Mouse (Mus musculus) embryonic fibroblast, embryonic 13.5 days (primary cell): ENCODE data around the gene Xpo5. TPM values are rescaled to one million over a fixed set of nuclear protein-coding genes. Genes with fewer than 3 reads are reported as not detected.

ENCODE experiments used
- H3K27ac ChIP-seq: 2 replicates; pipeline ENCODE4 v1.5.1; 2012; ENCODE audit warnings: low read length, control low read depth, inconsistent platforms; ENCODE audit not compliant: insufficient read depth
- H3K4me1 ChIP-seq: 2 replicates; pipeline ENCODE4 v1.6.1; 2011; ENCODE audit warnings: low read length; ENCODE audit not compliant: control insufficient read depth, insufficient read depth
- H3K4me3 ChIP-seq: 2 replicates; pipeline ENCODE4 v1.5.1; 2011; ENCODE audit warnings: mild to moderate bottlenecking, control low read depth, low read length; ENCODE audit not compliant: insufficient read depth
- CTCF ChIP-seq: IDR thresholded peaks from 2 replicates; pipeline ENCODE4 v1.5.1; 2011; ENCODE audit warnings: mild to moderate bottlenecking, control low read depth, low read length, moderate library complexity, borderline replicate concordance; ENCODE audit not compliant: insufficient read depth
- POLR2A ChIP-seq: IDR thresholded peaks from 2 replicates; pipeline ENCODE4 v1.6.1; 2011; ENCODE audit warnings: low read depth, mild to moderate bottlenecking, control low read depth, low read length, moderate library complexity
- polyA plus RNA-seq: library from polyadenylated mRNA; stranded (reverse); fragments of >200 nt; gene quantifications from 2 replicates; pipeline ENCODE4 v1.2.4, GENCODE M21; 2011; ENCODE audit warnings: low read depth; ENCODE audit not compliant: missing spikeins, insufficient read length

Gene Xpo5
- polyA plus RNA-seq, 1 experiment, result 55.2 TPM

- H3K4me3 ChIP-seq, result no peak overlapping the region
- no peaks in the 10 kb centered on the region for H3K4me1 ChIP-seq
- TF ChIP-seq CTCF (no peak), POLR2A (no peak)
- H3K27ac ChIP-seq, result no peak overlapping the region
Measured at GRCm38 (mm10) chr17:46162551-46162950, 40.0 kb upstream of the Xpo5 start.

- H3K4me3 ChIP-seq, result no peak overlapping the region
- TF ChIP-seq CTCF (no peak), POLR2A (no peak)
- 0 out of 2 replicates have a peak overlapping the region, but pooled peaks have one; percentile 19 for H3K27ac ChIP-seq
- H3K4me1 ChIP-seq, result no peaks in the 10 kb centered on the region
Measured at GRCm38 (mm10) chr17:46162951-46163421, 39.6 kb upstream of the Xpo5 start.

GRCm38 (mm10) chr17:46164301-46164700, 38.3 kb upstream of the Xpo5 start:
- no peak overlapping the region for H3K4me3 ChIP-seq
- H3K4me1 ChIP-seq, result no peaks in the 10 kb centered on the region
- TF ChIP-seq POLR2A, result no peak
- no peak for TF ChIP-seq CTCF
- H3K27ac ChIP-seq, result no peak overlapping the region

- Histone ChIP-seq H3K4me3 (no peak overlapping the region), H3K4me1 (no peaks in the 10 kb centered on the region), H3K27ac (no peak overlapping the region)
- no peak for TF ChIP-seq CTCF
- no peak for TF ChIP-seq POLR2A
Measured at GRCm38 (mm10) chr17:46164791-46165190, 37.8 kb upstream of the Xpo5 start.

GRCm38 (mm10) chr17:46165460-46165859, 37.1 kb upstream of the Xpo5 start:
- H3K4me3 ChIP-seq, result no peak overlapping the region
- no peak overlapping the region for H3K27ac ChIP-seq
- no peaks in the 10 kb centered on the region for H3K4me1 ChIP-seq
- no peak for TF ChIP-seq POLR2A
- no peak for TF ChIP-seq CTCF

DNA sequence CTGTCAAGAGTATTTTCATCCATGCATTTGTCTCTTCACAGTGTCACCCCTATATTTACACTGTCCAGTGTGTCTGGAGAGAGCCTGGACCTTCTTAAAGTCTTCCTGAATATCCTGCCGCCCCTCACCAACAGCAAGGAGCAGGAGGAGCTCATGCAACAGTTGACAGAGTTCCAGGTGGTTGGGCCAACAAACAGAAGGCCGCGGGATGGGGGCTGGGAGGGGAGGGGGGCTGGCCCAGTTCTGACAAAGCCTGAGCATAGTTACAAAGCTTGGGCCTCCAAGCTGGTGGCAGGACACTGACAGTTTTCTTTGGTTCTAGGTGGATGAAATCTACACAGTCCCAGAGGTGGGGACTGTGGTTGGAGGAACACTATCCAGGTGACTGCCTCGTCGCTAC, 36.3 kb upstream of the Xpo5 start:
- no peak overlapping the region for H3K4me3 ChIP-seq
- TF ChIP-seq CTCF, result no peak
- no peak for TF ChIP-seq POLR2A
- H3K4me1 ChIP-seq, result no peaks in the 10 kb centered on the region
- H3K27ac ChIP-seq, result no peak overlapping the region

DNA sequence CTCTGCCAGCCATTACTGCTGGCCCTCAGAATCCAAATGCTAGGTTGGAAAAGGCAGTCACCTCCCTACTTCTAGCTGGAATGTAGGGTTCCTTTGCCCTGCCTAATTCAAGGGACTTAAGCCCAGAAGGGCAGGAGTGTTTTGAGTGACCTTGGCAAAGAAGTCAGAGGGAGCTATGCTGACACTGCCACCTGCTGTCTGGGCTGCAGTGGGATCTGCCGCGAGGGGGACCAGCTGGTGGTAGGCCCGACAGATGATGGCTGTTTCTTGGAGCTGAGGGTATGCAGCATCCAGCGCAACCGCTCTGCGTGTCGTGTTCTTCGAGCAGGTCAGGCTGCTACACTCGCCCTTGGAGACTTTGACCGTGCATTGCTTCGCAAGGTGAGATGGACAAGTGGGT, 35.6 kb upstream of the Xpo5 start:
- Histone ChIP-seq H3K4me3 (no peak overlapping the region), H3K27ac (no peak overlapping the region), H3K4me1 (no peaks in the 10 kb centered on the region)
- TF ChIP-seq POLR2A, result no peak
- peak; percentile 32; the same call in 1 of the 2 replicates for TF ChIP-seq CTCF

DNA sequence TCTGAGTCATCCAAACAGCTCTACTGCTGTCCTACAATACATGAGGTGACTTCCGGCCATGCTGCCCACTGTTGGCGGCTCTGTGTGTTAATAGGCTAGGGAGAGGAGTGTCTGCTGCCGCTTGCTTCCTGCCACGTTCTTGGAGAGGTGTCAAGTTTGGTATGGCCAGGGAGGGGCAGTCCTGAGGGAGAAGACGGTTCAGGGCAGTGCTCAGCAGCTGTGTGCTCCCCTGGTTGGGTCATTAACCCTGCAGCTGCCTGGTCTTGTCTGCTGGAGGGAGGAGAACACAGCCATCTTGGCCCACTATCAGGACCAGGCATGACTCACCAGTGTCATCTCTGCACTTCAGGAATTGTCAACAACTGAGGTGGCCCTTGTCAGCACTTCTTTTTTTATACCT, 34.3 kb upstream of the Xpo5 start:
- Histone ChIP-seq H3K4me3 (no peak overlapping the region), H3K4me1 (no peaks in the 10 kb centered on the region), H3K27ac (no peak overlapping the region)
- TF ChIP-seq CTCF, result no peak
- TF ChIP-seq POLR2A, result no peak

GRCm38 (mm10) chr17:46168768-46169167, 33.8 kb upstream of the Xpo5 start:
- H3K4me3 ChIP-seq, result no peak overlapping the region
- no peaks in the 10 kb centered on the region for H3K4me1 ChIP-seq
- TF ChIP-seq CTCF (no peak), POLR2A (no peak)
- no peak overlapping the region for H3K27ac ChIP-seq

DNA sequence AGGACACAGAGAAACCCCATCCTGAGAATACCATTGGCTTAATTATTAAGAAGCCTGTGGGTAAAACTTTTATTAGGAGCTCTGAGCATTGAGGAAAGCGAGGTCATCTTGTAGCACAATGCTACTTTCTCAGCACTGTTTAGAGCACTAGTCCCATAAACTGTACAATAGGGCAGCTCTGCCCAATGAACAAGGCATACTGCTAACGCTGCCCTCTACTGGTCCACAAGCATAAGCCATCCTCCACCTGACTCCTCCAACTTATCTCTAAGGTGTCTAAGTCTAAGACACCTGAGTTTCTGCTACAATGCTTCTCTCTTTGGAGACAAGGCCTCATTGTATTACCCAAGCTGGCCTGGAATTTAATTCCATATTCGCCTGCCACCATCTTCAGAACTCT, 32.0 kb upstream of the Xpo5 start:
- TF ChIP-seq CTCF, result peak; percentile 58; the same call in 1 of the 2 replicates
- no peak for TF ChIP-seq POLR2A
- Histone ChIP-seq H3K27ac (no peak overlapping the region), H3K4me3 (no peak overlapping the region), H3K4me1 (no peaks in the 10 kb centered on the region)

DNA sequence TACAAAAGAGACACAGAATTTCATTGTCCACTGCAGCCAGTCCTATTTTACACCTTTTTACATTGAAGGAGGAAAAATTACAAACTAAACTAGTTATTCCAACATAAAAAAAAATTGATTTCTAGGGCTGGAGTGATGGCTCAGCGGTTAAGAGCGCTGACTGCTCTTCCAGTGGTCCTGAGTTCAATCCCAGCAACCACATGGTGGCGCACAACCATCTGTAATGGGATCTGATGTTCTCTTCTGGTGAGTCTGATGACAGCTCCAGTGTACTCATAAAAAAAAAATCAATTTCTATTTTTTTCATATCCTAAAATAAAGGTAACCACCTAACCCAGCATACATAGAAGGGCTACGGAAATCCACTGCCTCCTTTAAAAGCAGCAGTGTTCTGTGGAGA, 20.3 kb upstream of the Xpo5 start:
- H3K4me3 ChIP-seq, result no peak overlapping the region
- no peaks in the 10 kb centered on the region for H3K4me1 ChIP-seq
- TF ChIP-seq POLR2A, result no peak
- peak; percentile 13; the same call in 1 of the 2 replicates for TF ChIP-seq CTCF
- no peak overlapping the region for H3K27ac ChIP-seq
